Mouse (Mus musculus) kidney, adult 2 months (tissue): ENCODE data around the gene Gna12.

ENCODE experiments used
- CTCF ChIP-seq: fragments of 200-500 bp; conservative IDR thresholded peaks from 2 replicates; pipeline ENCODE4 v1.5.1; 2011; ENCODE audit warnings: low read depth, mild to moderate bottlenecking, control low read depth, low read length, moderate library complexity, mixed read lengths; ENCODE audit not compliant: insufficient read depth, insufficient read length
- POLR2A ChIP-seq: fragments of 200-500 bp; IDR thresholded peaks from one replicate; pipeline ENCODE4 v1.6.1; 2011; ENCODE audit warnings: low read depth, low read length, control low read depth

- TF ChIP-seq POLR2A (no peak), CTCF (no peak)
Measured at GRCm38 (mm10) chr5:140818482-140819076, 11.7 kb downstream of the Gna12 start.
